In the genomic region with DNA sequence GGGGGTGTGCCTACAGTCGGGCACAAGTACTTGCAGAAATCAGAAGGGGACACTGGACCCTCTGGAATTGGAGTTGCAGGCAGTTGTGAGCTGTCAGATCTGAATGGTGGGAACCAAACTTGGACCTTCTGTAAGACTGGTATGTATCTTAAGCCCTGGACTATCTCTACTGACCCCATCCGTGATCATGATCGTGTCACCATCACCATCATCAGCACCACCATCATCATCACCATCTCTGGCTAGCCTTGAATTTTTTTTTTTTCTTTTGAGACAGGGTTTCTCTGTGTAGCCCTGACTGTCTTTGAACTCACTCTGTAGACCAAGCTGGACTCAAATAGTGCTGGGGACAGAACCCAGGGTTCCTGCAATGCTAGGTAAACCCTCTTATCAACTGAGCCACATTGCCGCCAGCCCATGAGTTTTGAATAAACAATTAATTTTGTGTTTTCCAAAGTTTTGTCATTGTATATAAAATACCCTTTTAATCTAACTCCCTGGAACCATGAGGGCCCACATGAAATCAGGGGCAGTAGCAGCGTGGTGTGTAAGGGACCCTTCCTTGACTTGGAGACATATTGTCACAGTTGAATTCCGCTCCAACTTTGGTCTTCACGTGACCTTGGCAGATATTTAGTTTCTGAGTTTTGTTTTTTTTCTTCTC, we compare ENCODE assay signal across 14 mouse cellular contexts. TPM values are rescaled to one million over a fixed set of nuclear protein-coding genes. Genes with fewer than 3 reads are reported as not detected.
DNase-seq lines count a peak whose midpoint lies in the region; ATAC-seq and TF ChIP-seq lines count a peak whose summit lies in the region.
"Had no signal": no experiment of that assay in that cellular context is flagged by ENCODE, and none has a peak within 500 bp of the region (broad histone marks: within the 10 kb centered on the region; RNA-seq: fewer than 3 reads in every experiment).

No protein-coding gene starts in this region.

- no peak overlapping the region for H3K27ac ChIP-seq in intestine, embryonic 14.5 days (ENCODE audit: low read depth)
- H3K27ac ChIP-seq in intestine, postnatal 0 days (ENCODE audit: low read depth, low read length) = no peak overlapping the region
- H3K27ac ChIP-seq in liver, embryonic 11.5 days (ENCODE audit: low read depth, low read length) = peak overlapping the region; percentile 98
- H3K27ac ChIP-seq in forebrain, embryonic 15.5 days (replicated peaks) = no peak overlapping the region
- H3K27ac ChIP-seq in midbrain, embryonic 11.5 days (ENCODE audit: low read depth, low read length) = no peak overlapping the region
- H3K27ac ChIP-seq: forebrain, embryonic 12.5 days; hindbrain, postnatal 0 days had no signal

- no peaks in the 10 kb centered on the region for H3K9me3 ChIP-seq in intestine, embryonic 14.5 days (ENCODE audit: control insufficient read depth, low read length)
- 0 out of 2 replicates have a peak, but pooled peaks cover 4% of the 10 kb centered on the region for H3K9me3 ChIP-seq in intestine, postnatal 0 days (ENCODE audit: control insufficient read depth)
- H3K9me3 ChIP-seq in liver, embryonic 11.5 days (ENCODE audit: control insufficient read depth, low read length) = 0 out of 2 replicates have a peak, but pooled peaks cover 2% of the 10 kb centered on the region
- H3K9me3 ChIP-seq in forebrain, embryonic 15.5 days = no peaks in the 10 kb centered on the region
- H3K9me3 ChIP-seq in midbrain, embryonic 11.5 days (ENCODE audit: control insufficient read depth, low read length) = no peaks in the 10 kb centered on the region
- H3K9me3 ChIP-seq: forebrain, embryonic 12.5 days had no signal

- H3K4me1 ChIP-seq in intestine, embryonic 14.5 days (replicated peaks; ENCODE audit: control insufficient read depth, insufficient read depth, low read length) = peaks cover 5% of the 10 kb centered on the region; the same call in 1 of the 2 replicates
- H3K4me1 ChIP-seq in intestine, postnatal 0 days (replicated peaks; ENCODE audit: control insufficient read depth, insufficient read depth, low read length) = no peaks in the 10 kb centered on the region
- peaks cover 45% of the 10 kb centered on the region for H3K4me1 ChIP-seq in liver, embryonic 11.5 days (replicated peaks; ENCODE audit: control insufficient read depth, insufficient read depth, low read length)
- H3K4me1 ChIP-seq in forebrain, embryonic 15.5 days = no peaks in the 10 kb centered on the region
- H3K4me1 ChIP-seq in midbrain, embryonic 11.5 days (ENCODE audit: control insufficient read depth, insufficient read depth, low read length) = no peaks in the 10 kb centered on the region
- H3K4me1 ChIP-seq: forebrain, embryonic 12.5 days had no signal

- no peak for ATAC-seq in intestine, embryonic 14.5 days (replicated peaks; ENCODE audit: low FRiP score, low TSS enrichment, low read depth)
- no peak for ATAC-seq in intestine, postnatal 0 days
- no peak for ATAC-seq in liver, embryonic 11.5 days (replicated peaks; ENCODE audit: low FRiP score)
- ATAC-seq in forebrain, embryonic 15.5 days (replicated peaks) = no peak
- no peak for ATAC-seq in midbrain, embryonic 11.5 days (ENCODE audit: low FRiP score)
- ATAC-seq: hindbrain, postnatal 0 days had no signal

- no peaks in the 10 kb centered on the region for H3K27me3 ChIP-seq in intestine, embryonic 14.5 days (replicated peaks; ENCODE audit: control insufficient read depth, insufficient read depth, low read length)
- no peaks in the 10 kb centered on the region for H3K27me3 ChIP-seq in intestine, postnatal 0 days (replicated peaks; ENCODE audit: control insufficient read depth, insufficient read depth, low read length)
- H3K27me3 ChIP-seq in liver, embryonic 11.5 days (replicated peaks; ENCODE audit: control insufficient read depth, insufficient read depth, low read length) = no peaks in the 10 kb centered on the region
- H3K27me3 ChIP-seq in forebrain, embryonic 15.5 days = no peaks in the 10 kb centered on the region
- H3K27me3 ChIP-seq in midbrain, embryonic 11.5 days (ENCODE audit: control insufficient read depth, insufficient read depth, low read length) = no peaks in the 10 kb centered on the region

- no peak overlapping the region for H3K4me3 ChIP-seq in intestine, embryonic 14.5 days (ENCODE audit: low read depth, low read length)
- no peak overlapping the region for H3K4me3 ChIP-seq in intestine, postnatal 0 days (ENCODE audit: low read depth, low read length)
- H3K4me3 ChIP-seq in liver, embryonic 11.5 days (ENCODE audit: low read depth, low read length) = no peak overlapping the region
- H3K4me3 ChIP-seq in forebrain, embryonic 15.5 days = no peak overlapping the region
- H3K4me3 ChIP-seq in midbrain, embryonic 11.5 days (ENCODE audit: low read depth, low read length) = no peak overlapping the region
- H3K4me3 ChIP-seq: forebrain, embryonic 12.5 days had no signal

- 0 out of 2 replicates have a peak overlapping the region, but pooled peaks have one; percentile 49 for H3K4me2 ChIP-seq in intestine, embryonic 14.5 days (ENCODE audit: low read length)
- no peak overlapping the region for H3K4me2 ChIP-seq in intestine, postnatal 0 days (replicated peaks; ENCODE audit: low read depth)
- H3K4me2 ChIP-seq in liver, embryonic 11.5 days = peak overlapping the region; percentile 51
- no peak overlapping the region for H3K4me2 ChIP-seq in forebrain, embryonic 15.5 days (replicated peaks)
- no peak overlapping the region for H3K4me2 ChIP-seq in midbrain, embryonic 11.5 days
- H3K4me2 ChIP-seq: forebrain, embryonic 12.5 days had no signal

- H3K36me3 ChIP-seq in intestine, embryonic 14.5 days (ENCODE audit: control insufficient read depth, insufficient read depth, low read length) = no peaks in the 10 kb centered on the region
- no peaks in the 10 kb centered on the region for H3K36me3 ChIP-seq in intestine, postnatal 0 days (ENCODE audit: control insufficient read depth, insufficient read depth)
- H3K36me3 ChIP-seq in liver, embryonic 11.5 days (ENCODE audit: control insufficient read depth, insufficient read depth, low read length) = no peaks in the 10 kb centered on the region
- H3K36me3 ChIP-seq in forebrain, embryonic 15.5 days = no peaks in the 10 kb centered on the region
- no peaks in the 10 kb centered on the region for H3K36me3 ChIP-seq in midbrain, embryonic 11.5 days (ENCODE audit: control insufficient read depth, insufficient read depth, low read length)
- H3K36me3 ChIP-seq: forebrain, embryonic 12.5 days had no signal

- no peak for TF ChIP-seq CTCF in intestine, postnatal 0 days (IDR thresholded peaks at IDR 0.05; ENCODE audit: low read depth)

- DNase-seq in intestine, embryonic 14.5 days (ENCODE audit: low spot score) = no peak
- peak; percentile 44 to 55 for DNase-seq in spleen, postnatal 10 days (ENCODE audit: low spot score in 2 of 2)
- DNase-seq in spleen, adult 12 weeks (ENCODE audit: low spot score) = no peak
- DNase-seq in liver, embryonic 11.5 days (ENCODE audit: low spot score) = no peak
- no peak for DNase-seq in midbrain, embryonic 11.5 days (ENCODE audit: low spot score, missing footprints)
- DNase-seq: cerebellum, adult 8-10 months; embryo, embryonic 11 days; gastrocnemius, postnatal 10 days; right cerebral cortex, postnatal 4 days; thymus, adult 18-20 months had no signal

- WGBS in intestine, embryonic 14.5 days = 73% methylated on average over 7 of the region's 7 CpGs
- 73% methylated on average over 7 of the region's 7 CpGs for WGBS in intestine, postnatal 0 days
- 55% methylated on average over 7 of the region's 7 CpGs for WGBS in liver, embryonic 11.5 days
- 82% methylated on average over 7 of the region's 7 CpGs for WGBS in forebrain, embryonic 15.5 days
- 80% methylated on average over 7 of the region's 7 CpGs for WGBS in midbrain, embryonic 11.5 days

- H3K9ac ChIP-seq in intestine, embryonic 14.5 days (ENCODE audit: low read length) = no peak overlapping the region
- H3K9ac ChIP-seq in intestine, postnatal 0 days (ENCODE audit: low read depth, low read length) = no peak overlapping the region
- peak overlapping the region; percentile 23 for H3K9ac ChIP-seq in liver, embryonic 11.5 days (ENCODE audit: low read depth, low read length)
- no peak overlapping the region for H3K9ac ChIP-seq in forebrain, embryonic 15.5 days (replicated peaks)
- no peak overlapping the region for H3K9ac ChIP-seq in midbrain, embryonic 11.5 days (ENCODE audit: low read length)
- H3K9ac ChIP-seq: forebrain, embryonic 12.5 days had no signal

RNA-seq across cellular contexts. Expression of a gene that starts 11.6 kb away (rescaled TPM):
- polyA plus RNA-seq in intestine, embryonic 14.5 days (2014; fragmentation: Nextera tagmentation; extraction: Ambion mirVana) = 13.3 and 13.6 TPM in 2 replicates
- polyA plus RNA-seq in intestine, postnatal 0 days (2015; fragmentation: Nextera tagmentation; extraction: Ambion mirVana) = 16.8 and 18.9 TPM in 2 replicates
- polyA plus RNA-seq in liver, embryonic 11.5 days (2014; fragmentation: Nextera tagmentation; extraction: Ambion mirVana) = 41.6 and 47.0 TPM in 2 replicates
- 15.6 and 17.7 TPM in 2 replicates for polyA plus RNA-seq in forebrain, embryonic 15.5 days (2015; fragmentation: Nextera tagmentation; extraction: Ambion mirVana)
- polyA plus RNA-seq in midbrain, embryonic 11.5 days (2014; fragmentation: Nextera tagmentation; extraction: Ambion mirVana) = 16.0 and 19.7 TPM in 2 replicates

RNA-seq across cellular contexts. Expression of a gene that starts 47.3 kb away (rescaled TPM):
- not detected in 2 replicates for polyA plus RNA-seq in intestine, embryonic 14.5 days (2014; fragmentation: Nextera tagmentation; extraction: Ambion mirVana)
- polyA plus RNA-seq in intestine, postnatal 0 days (2015; fragmentation: Nextera tagmentation; extraction: Ambion mirVana) = not detected in 2 replicates
- polyA plus RNA-seq in liver, embryonic 11.5 days (2014; fragmentation: Nextera tagmentation; extraction: Ambion mirVana) = 0.11 TPM in 1 of 2 replicates, not detected in the other
- polyA plus RNA-seq in forebrain, embryonic 15.5 days (2015; fragmentation: Nextera tagmentation; extraction: Ambion mirVana) = not detected in 2 replicates
- not detected in 2 replicates for polyA plus RNA-seq in midbrain, embryonic 11.5 days (2014; fragmentation: Nextera tagmentation; extraction: Ambion mirVana)
- polyA plus RNA-seq: forebrain, embryonic 12.5 days; hindbrain, postnatal 0 days had no signal

RNA-seq across cellular contexts. Expression of a gene that starts 47.4 kb away (rescaled TPM):
- polyA plus RNA-seq in intestine, embryonic 14.5 days (2014; fragmentation: Nextera tagmentation; extraction: Ambion mirVana) = 13.9 and 14.0 TPM in 2 replicates
- polyA plus RNA-seq in intestine, postnatal 0 days (2015; fragmentation: Nextera tagmentation; extraction: Ambion mirVana) = 8.6 TPM in 2 replicates
- 11.5 and 11.8 TPM in 2 replicates for polyA plus RNA-seq in liver, embryonic 11.5 days (2014; fragmentation: Nextera tagmentation; extraction: Ambion mirVana)
- 22.3 and 22.9 TPM in 2 replicates for polyA plus RNA-seq in forebrain, embryonic 15.5 days (2015; fragmentation: Nextera tagmentation; extraction: Ambion mirVana)
- polyA plus RNA-seq in midbrain, embryonic 11.5 days (2014; fragmentation: Nextera tagmentation; extraction: Ambion mirVana) = 16.8 and 18.8 TPM in 2 replicates

RNA-seq across cellular contexts. Expression of a gene that starts 50.0 kb away (rescaled TPM):
- 0.30 and 0.39 TPM in 2 replicates for polyA plus RNA-seq in intestine, embryonic 14.5 days (2014; fragmentation: Nextera tagmentation; extraction: Ambion mirVana)
- 0.16 TPM in 1 of 2 replicates, not detected in the other for polyA plus RNA-seq in intestine, postnatal 0 days (2015; fragmentation: Nextera tagmentation; extraction: Ambion mirVana)
- 0.42 and 0.52 TPM in 2 replicates for polyA plus RNA-seq in liver, embryonic 11.5 days (2014; fragmentation: Nextera tagmentation; extraction: Ambion mirVana)
- 1.3 and 1.6 TPM in 2 replicates for polyA plus RNA-seq in forebrain, embryonic 15.5 days (2015; fragmentation: Nextera tagmentation; extraction: Ambion mirVana)
- 0.14 and 0.51 TPM in 2 replicates for polyA plus RNA-seq in midbrain, embryonic 11.5 days (2014; fragmentation: Nextera tagmentation; extraction: Ambion mirVana)

Comparison
In these comparisons a context has a peak if more than half of its experiments do, and no peak if none do; other contexts are left out.
1. DNase-seq: peak in spleen, postnatal 10 days (2 of 2); none in intestine, embryonic 14.5 days (single experiment), spleen, adult 12 weeks (single experiment), liver, embryonic 11.5 days (single experiment) and midbrain, embryonic 11.5 days (single experiment).
2. H3K4me2 ChIP-seq: peak in intestine, embryonic 14.5 days (single experiment) and liver, embryonic 11.5 days (single experiment); none in intestine, postnatal 0 days (single experiment), forebrain, embryonic 15.5 days (single experiment) and midbrain, embryonic 11.5 days (single experiment).